Mouse (Mus musculus): ENCODE measurements around the gene Ecsit. TPM values are rescaled to one million over a fixed set of nuclear protein-coding genes. Genes with fewer than 3 reads are reported as not detected.

The Ecsit gene
- total RNA-seq, 2 experiments from 2014 or later: 84.5 to 96.6 TPM

DNA sequence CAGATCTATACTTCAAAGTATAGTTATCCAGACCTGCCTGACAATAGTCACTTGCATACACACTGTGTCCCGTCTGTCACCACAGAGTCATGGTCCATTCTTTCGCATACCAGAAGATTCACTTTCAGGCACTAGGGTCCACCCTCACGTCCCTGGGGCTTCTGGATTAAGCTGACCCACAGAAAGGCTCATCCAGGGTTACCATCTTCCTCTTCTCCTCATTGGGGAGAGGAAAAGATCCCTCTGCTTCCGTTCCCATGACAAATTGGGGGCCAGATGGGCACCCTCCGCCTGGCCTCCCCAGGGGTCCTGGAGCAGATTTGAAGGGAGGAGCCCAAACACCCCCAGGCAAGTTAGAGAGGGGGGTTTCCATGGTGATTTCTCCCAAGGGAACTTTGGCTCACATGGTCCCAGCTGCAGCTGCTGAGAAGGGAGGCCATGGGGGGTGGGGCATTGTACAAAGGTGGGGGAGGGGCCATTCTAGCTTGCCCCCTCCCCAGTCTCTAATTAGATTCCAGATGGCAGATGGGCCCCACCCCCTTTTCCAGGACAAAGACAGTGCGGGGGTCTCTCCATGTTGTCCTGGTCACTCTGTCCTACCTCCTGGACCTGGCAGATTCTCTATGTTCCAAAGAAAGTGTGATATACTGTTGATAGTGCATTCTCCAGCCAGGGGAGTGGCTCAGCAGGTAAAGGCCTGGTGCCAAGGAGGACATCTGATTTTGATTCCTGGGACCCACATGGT, 49.8 kb downstream of the Ecsit start:
- Histone ChIP-seq H3K4me3 (no peak overlapping the region), H3K27ac (no peak overlapping the region)
- DNase-seq: no peak
- intact Hi-C loops (cut with DNase I): no loop called here
- TF ChIP-seq CTCF (IDR thresholded peaks at IDR 0.05): no peak

DNA sequence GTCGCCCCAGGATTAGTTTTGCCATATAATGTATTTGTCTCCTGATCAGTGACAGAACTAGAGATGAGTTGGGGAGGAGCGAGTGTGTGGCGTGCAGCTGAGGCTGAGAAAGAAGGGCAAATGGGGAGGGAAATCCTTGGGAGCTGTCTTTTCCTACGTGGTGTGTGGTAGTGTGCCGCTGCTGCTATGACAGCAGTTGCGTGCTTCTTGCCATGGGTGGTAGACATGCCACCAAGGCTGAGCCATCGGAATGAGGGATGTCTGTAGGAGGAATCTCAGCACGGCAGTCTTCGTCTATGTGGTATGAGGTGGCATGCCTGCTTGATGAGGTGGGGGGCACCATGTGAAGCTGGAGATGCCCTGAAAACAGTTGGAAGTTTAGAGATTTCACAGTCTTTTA, 54.9 kb downstream of the Ecsit start:
- Histone ChIP-seq H3K27ac (no peak overlapping the region), H3K4me3 (no peak overlapping the region)
- no peak for TF ChIP-seq CTCF (IDR thresholded peaks at IDR 0.05)
- intact Hi-C loops (cut with DNase I): no loop called here
- no peak for DNase-seq

DNA sequence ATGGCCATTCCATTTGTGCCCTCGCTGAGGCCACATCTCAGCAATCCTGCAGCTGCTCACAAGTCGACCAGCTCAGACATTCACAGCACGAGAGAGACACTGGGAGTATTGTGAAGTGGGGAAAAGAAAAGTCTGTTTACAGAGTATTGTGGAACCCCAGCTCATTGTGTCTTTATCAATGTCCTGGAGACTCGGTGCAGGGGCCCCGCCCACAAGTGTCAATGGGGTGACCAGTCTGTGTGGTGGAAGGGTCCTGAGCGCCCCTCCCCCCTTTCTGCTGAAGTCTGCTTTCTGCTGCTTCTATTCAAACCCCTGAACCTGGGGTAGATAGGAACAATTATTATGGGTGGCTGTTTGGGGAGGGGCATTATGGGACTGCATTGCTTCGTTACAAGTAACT, 56.8 kb downstream of the Ecsit start:
- intact Hi-C loops (cut with DNase I): no loop called here
- TF ChIP-seq CTCF (IDR thresholded peaks at IDR 0.05): no peak

DNA sequence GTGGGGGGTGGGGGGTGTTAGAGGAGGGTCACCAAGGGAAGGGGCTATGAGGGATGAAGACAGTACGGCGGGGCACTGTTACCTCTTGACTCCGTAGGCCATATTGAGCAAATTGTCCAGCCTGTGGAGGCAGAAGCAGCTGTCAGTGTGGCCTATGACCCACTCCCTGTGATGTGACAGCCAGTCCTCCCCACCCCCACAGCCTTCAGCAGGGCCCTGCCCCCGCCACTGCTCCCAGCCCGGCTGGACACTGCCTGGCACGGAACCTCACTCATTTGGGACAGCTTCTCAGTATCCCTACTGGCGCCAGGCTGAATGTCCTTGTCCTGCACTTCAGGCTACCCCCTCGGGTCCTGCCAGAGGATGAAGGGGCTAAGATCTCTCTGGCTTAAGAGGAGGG, 60.6 kb downstream of the Ecsit start:
- no peak overlapping the region for H3K27ac ChIP-seq
- DNase-seq: no peak
- intact Hi-C loops (cut with DNase I): no loop called here
- no peak overlapping the region for H3K4me3 ChIP-seq
- no peak for TF ChIP-seq CTCF (IDR thresholded peaks at IDR 0.05)

More for the DNA sequence above, 56.8 kb downstream of the Ecsit start:
- no peak overlapping the region for H3K27ac ChIP-seq
- DNase-seq: no peak
- H3K4me3 ChIP-seq: no peak overlapping the region

Small RNA genes within 50 kb of the gene (microRNA-seq; reads per million reads assigned to microRNA genes)
- gene Mir7084: not detected

Other genes with a start within 250 kb of the Ecsit start
- not detected for gene Angptl8, start 249.9 kb downstream of the Ecsit start, total RNA-seq (2021)
- gene Dock6, start 232.8 kb downstream of the Ecsit start, total RNA-seq (2021): 10 to 100 TPM in 1 of 2 experiments, 1 to 10 TPM in 1; 9.4 to 10.5 TPM
- gene Rab3d, start 167.2 kb downstream of the Ecsit start, total RNA-seq (2021): 1 to 10 TPM; 2.6 to 3.5 TPM
- 1 to 10 TPM in 1 of 2 experiments, under 1 TPM in 1; 0.66 to 1.1 TPM for gene Ccdc159, start 158.0 kb downstream of the Ecsit start, total RNA-seq (2021)
- gene Tmem205, start 157.9 kb downstream of the Ecsit start, total RNA-seq (2021): 10 to 100 TPM; 11.6 to 11.8 TPM
- gene Plppr2, start 148.4 kb downstream of the Ecsit start, total RNA-seq (2021): under 1 TPM; 0.36 to 0.98 TPM
- gene Swsap1, start 129.7 kb downstream of the Ecsit start, total RNA-seq (2021): 1 to 10 TPM; 1.7 to 3.1 TPM
- under 1 TPM; 0.23 to 0.25 TPM for gene Epor, start 121.9 kb downstream of the Ecsit start, total RNA-seq (2021)
- gene Rgl3, start 96.0 kb downstream of the Ecsit start, total RNA-seq (2021): under 1 TPM; 0.28 to 0.69 TPM
- not detected for gene Ccdc151, start 82.8 kb downstream of the Ecsit start, total RNA-seq (2021)
- 10 to 100 TPM; 27.8 to 32.6 TPM for gene Prkcsh, start 82.6 kb downstream of the Ecsit start, total RNA-seq (2021)
- not detected for gene Elavl3, start 33.4 kb downstream of the Ecsit start, total RNA-seq (2021)
- not detected for gene Gm49318, start 14.2 kb downstream of the Ecsit start, total RNA-seq (2021)
- gene Zfp653, start 14.1 kb downstream of the Ecsit start, total RNA-seq (2021): 1 to 10 TPM; 4.3 to 4.4 TPM
- 1 to 10 TPM; 3.0 to 3.5 TPM for gene Cnn1, start 13.8 kb upstream of the Ecsit start, total RNA-seq (2021)
- gene Elof1, start 31.7 kb upstream of the Ecsit start, total RNA-seq (2021): 10 to 100 TPM; 35.0 to 39.5 TPM
- 1 to 10 TPM in 1 of 2 experiments, under 1 TPM in 1; 0.23 to 1.5 TPM for gene Acp5, start 50.3 kb upstream of the Ecsit start, total RNA-seq (2021)
- gene Pigyl, start 71.4 kb upstream of the Ecsit start, total RNA-seq (2021): 10 to 100 TPM; 34.7 to 41.3 TPM
- gene Zfp872, start 102.7 kb upstream of the Ecsit start, total RNA-seq (2021): not detected
- gene Zfp809, start 140.3 kb upstream of the Ecsit start, total RNA-seq (2021): 1 to 10 TPM; 7.0 to 7.2 TPM
- not detected for gene Zfp599, start 174.5 kb upstream of the Ecsit start, total RNA-seq (2021)
- gene Zfp810, start 222.2 kb upstream of the Ecsit start, total RNA-seq (2021): under 1 TPM; 0.54 to 0.98 TPM

All from gastrocnemius, adult 2 months (tissue).